Mouse (Mus musculus): Measurements from ENCODE around the gene Cacna1f. TPM values are rescaled to one million over a fixed set of nuclear protein-coding genes. Genes with fewer than 3 reads are reported as not detected.

Gene Cacna1f
- polyA plus RNA-seq, 1 experiment: not detected

DNA sequence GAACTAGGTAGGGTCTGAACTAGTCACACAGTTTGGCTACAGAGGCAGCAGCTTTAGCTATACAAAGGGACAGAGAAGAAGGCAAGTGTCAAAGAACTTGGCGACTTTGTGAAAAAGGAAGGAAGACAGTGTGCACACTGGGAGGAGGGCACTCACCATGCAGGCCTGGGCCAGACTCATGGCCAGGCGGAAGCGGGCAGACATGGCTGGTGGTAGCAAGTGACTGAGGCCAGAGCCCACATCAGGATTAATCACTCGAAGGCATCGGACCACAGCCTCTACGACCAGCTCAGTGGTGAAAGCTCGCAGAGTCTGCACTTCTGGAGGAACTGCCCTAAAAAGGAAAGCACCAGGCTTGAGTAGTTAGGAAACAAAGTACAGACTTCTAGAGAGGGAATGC is 2.9 kb upstream of the Cacna1f start:
- H3K4me3 ChIP-seq (ENCODE audit: insufficient read depth, low read depth, low read length): no peak overlapping the region
- H3K4me1 ChIP-seq (ENCODE audit: control insufficient read depth, insufficient read depth, low read length): peaks cover 4% of the 10 kb centered on the region; the same call in 1 of the 2 replicates
- no peak overlapping the region for H3K27ac ChIP-seq (ENCODE audit: insufficient read depth, low read depth, low read length)
- H3K36me3 ChIP-seq (ENCODE audit: control insufficient read depth, insufficient read depth, low read length): no peaks in the 10 kb centered on the region; the same call in 1 of the 2 replicates
- 74% methylated on average over 7 of the region's 7 CpGs for WGBS
- peak; percentile 2 for DNase-seq
- H3K27me3 ChIP-seq (replicated peaks; ENCODE audit: control insufficient read depth, insufficient read depth, low read length): no peaks in the 10 kb centered on the region
- TF ChIP-seq POLR2A (IDR thresholded peaks at IDR 0.05; ENCODE audit: low read depth, low read length): no peak
- no peak for TF ChIP-seq CTCF (conservative IDR thresholded peaks at IDR 0.05; ENCODE audit: insufficient read depth, insufficient read length, low read depth, low read length)

DNA sequence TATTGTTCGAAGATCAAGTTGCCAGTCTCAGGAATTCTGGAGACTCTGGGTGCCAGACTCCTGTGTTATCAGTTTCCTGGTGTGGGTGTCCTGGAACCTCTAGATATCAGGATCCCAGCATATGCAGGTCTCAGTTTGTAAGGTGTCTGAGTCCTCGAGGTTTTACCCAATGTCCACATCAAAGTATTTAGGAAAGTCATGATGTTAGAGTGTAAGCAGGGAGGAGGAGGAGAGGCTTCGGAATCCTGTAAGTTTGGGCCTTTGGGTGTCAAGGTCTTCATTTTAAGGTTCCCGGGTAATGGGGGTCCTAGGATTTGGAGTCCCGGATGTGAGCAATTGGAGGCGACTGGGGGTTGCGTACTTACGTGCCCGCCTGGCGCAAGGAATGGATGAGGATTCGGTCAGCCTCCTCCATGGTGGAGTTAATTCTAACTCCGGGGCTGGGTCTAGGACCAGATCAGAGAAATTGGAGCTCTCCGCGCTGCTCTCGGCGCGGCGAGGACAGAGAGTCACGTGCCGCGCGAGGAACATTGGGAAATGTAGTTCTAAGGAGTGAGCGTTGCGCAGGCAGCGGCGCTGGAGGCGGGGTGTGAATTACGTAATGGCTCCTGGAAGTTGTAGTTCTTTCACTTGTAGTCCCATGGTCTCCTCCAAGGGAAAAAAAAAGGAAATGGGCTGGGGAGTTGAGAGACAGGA is 1.9 kb upstream of the Cacna1f start, which contains the start of gene Ccdc22:
Ccdc22 (minus strand) TSS at position 639 of the 696 bp plus-strand sequence.
- H3K4me1 ChIP-seq (ENCODE audit: control insufficient read depth, insufficient read depth, low read length): peaks cover 4% of the 10 kb centered on the region; the same call in 1 of the 2 replicates
- peak; percentile 93 for DNase-seq
- no peak within 1 kb of the TSS for H3K27ac ChIP-seq (ENCODE audit: insufficient read depth, low read depth, low read length)
- under 1% methylated on average over 28 of the region's 28 CpGs for WGBS
- H3K36me3 ChIP-seq (ENCODE audit: control insufficient read depth, insufficient read depth, low read length): no peaks in the 10 kb centered on the region
- peak within 1 kb of the TSS; percentile 91 for H3K4me3 ChIP-seq (ENCODE audit: insufficient read depth, low read depth, low read length)
- no peaks in the 10 kb centered on the region for H3K27me3 ChIP-seq (replicated peaks; ENCODE audit: control insufficient read depth, insufficient read depth, low read length)
- TF ChIP-seq CTCF (conservative IDR thresholded peaks at IDR 0.05; ENCODE audit: insufficient read depth, insufficient read length, low read depth, low read length): no peak
- no peak for TF ChIP-seq POLR2A (IDR thresholded peaks at IDR 0.05; ENCODE audit: low read depth, low read length)

DNA sequence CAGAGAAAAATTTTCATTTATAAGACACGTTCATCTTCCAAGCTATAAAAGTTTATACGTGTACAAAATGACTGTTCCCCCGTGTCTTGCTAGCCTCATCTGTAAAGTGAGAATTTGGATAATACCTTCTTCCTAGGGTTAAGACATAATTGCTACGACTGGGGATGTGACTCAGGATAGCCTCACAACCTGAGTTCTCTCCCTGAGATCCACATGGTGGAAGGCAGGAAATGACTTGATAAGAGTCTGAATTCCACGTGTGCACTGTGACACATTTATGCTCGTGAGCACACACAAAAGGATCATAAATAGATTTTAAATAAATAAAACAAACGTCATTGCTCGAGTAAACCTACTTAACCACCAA is 1.3 kb upstream of the Cacna1f start:
- peaks cover 4% of the 10 kb centered on the region; the same call in 1 of the 2 replicates for H3K4me1 ChIP-seq (ENCODE audit: control insufficient read depth, insufficient read depth, low read length)
- DNase-seq: no peak
- H3K27ac ChIP-seq (ENCODE audit: insufficient read depth, low read depth, low read length): no peak overlapping the region
- H3K4me3 ChIP-seq (ENCODE audit: insufficient read depth, low read depth, low read length): no peak overlapping the region
- TF ChIP-seq CTCF (conservative IDR thresholded peaks at IDR 0.05; ENCODE audit: insufficient read depth, insufficient read length, low read depth, low read length) (no peak), POLR2A (IDR thresholded peaks at IDR 0.05; ENCODE audit: low read depth, low read length) (no peak)
- H3K36me3 ChIP-seq (ENCODE audit: control insufficient read depth, insufficient read depth, low read length): no peaks in the 10 kb centered on the region
- H3K27me3 ChIP-seq (replicated peaks; ENCODE audit: control insufficient read depth, insufficient read depth, low read length): no peaks in the 10 kb centered on the region
- 21% methylated on average over 8 of the region's 8 CpGs for WGBS

DNA sequence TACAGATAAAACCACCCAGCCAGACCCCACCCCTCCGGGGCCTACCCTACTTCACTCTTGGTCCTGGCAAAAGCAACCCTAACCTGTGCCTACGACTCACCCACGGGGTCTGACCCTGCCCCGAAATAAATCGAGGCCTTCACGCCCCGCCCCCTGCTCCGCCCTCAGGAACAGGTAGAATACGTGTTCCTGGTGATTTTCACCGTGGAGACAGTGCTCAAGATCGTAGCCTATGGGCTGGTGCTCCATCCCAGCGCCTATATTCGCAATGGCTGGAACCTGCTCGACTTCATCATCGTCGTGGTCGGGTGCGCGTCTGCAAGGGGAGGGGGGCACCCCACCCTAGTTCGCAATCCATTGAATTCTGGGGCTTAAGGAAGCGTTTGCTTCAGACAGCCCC is 3.2 kb downstream of the Cacna1f start:
- TF ChIP-seq CTCF (conservative IDR thresholded peaks at IDR 0.05; ENCODE audit: insufficient read depth, insufficient read length, low read depth, low read length) (no peak), POLR2A (IDR thresholded peaks at IDR 0.05; ENCODE audit: low read depth, low read length) (no peak)
- WGBS: 5% methylated on average over 21 of the region's 21 CpGs
- DNase-seq: no peak
- no peak overlapping the region for H3K4me3 ChIP-seq (ENCODE audit: insufficient read depth, low read depth, low read length)
- H3K4me1 ChIP-seq (ENCODE audit: control insufficient read depth, insufficient read depth, low read length): no peaks in the 10 kb centered on the region
- no peaks in the 10 kb centered on the region for H3K36me3 ChIP-seq (ENCODE audit: control insufficient read depth, insufficient read depth, low read length)
- H3K27ac ChIP-seq (ENCODE audit: insufficient read depth, low read depth, low read length): no peak overlapping the region
- no peaks in the 10 kb centered on the region for H3K27me3 ChIP-seq (replicated peaks; ENCODE audit: control insufficient read depth, insufficient read depth, low read length)

DNA sequence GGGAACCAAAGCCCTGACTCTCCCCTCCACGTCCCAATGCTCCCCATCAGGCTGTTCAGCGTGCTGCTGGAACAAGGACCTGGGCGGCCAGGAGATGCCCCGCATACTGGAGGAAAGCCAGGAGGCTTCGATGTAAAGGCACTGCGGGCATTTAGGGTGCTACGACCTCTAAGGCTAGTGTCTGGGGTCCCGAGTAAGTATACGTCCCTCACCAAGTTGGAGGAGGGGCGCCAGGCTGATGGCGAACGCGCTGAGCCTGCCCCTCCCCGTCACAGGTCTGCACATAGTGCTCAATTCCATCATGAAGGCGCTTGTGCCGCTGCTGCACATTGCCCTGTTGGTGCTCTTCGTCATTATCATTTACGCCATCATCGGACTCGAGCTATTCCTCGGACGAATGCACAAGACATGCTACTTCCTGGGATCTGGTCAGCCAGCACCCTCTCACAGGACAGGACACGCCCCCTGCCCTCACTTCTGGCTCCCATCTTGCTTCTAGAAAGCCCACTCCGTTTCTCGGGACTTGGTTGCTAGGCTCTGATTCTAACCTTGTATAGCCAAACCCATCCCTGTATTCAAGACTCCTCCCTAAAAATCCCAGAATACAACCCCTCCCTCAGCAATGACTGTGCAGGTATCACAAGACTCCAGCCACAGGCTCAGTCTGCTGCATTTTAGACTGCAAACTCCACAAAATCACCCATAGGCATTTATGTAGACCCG is 3.8 kb downstream of the Cacna1f start:
- TF ChIP-seq CTCF (conservative IDR thresholded peaks at IDR 0.05; ENCODE audit: insufficient read depth, insufficient read length, low read depth, low read length): no peak
- TF ChIP-seq POLR2A (IDR thresholded peaks at IDR 0.05; ENCODE audit: low read depth, low read length): no peak

DNA sequence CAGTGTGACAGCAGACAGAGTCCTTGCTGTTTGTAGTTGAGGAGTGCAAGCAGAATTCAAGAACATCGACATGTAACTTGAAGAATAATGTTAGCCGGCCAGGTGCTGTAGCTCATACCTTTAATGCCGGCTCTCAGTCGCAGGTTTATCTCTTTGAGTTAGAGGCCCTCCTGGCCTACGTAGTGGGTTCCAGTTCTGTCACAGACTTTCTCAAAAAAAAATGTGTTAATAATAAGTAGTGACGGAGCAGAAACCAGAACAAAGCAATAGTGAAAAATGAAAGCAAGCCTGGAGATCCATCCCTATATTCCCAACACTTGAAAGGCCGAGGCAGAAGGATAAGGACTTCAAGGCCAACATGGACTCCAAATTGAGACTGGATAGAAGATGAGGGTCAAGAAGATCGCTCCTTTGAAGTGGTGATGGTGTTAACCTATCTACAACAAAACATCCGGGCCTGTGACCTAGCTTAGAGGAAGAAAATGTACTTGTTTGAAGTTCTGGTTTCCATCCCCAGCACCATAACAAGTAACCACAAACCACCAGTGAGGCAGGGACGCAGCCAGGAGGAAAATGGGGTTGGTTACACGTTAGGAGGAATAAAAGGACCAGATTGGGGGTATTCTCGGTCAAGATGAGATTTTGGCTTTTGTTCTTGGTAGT is 11.1 kb downstream of the Cacna1f start:
- Histone ChIP-seq H3K4me1 (ENCODE audit: control insufficient read depth, insufficient read depth, low read length) (no peaks in the 10 kb centered on the region), H3K27ac (ENCODE audit: insufficient read depth, low read depth, low read length) (no peak overlapping the region), H3K4me3 (ENCODE audit: insufficient read depth, low read depth, low read length) (no peak overlapping the region), H3K27me3 (replicated peaks; ENCODE audit: control insufficient read depth, insufficient read depth, low read length) (no peaks in the 10 kb centered on the region), H3K36me3 (ENCODE audit: control insufficient read depth, insufficient read depth, low read length) (no peaks in the 10 kb centered on the region)
- WGBS: 85% methylated on average over 12 of the region's 12 CpGs
- DNase-seq: no peak
- no peak for TF ChIP-seq CTCF (conservative IDR thresholded peaks at IDR 0.05; ENCODE audit: insufficient read depth, insufficient read length, low read depth, low read length)
- TF ChIP-seq POLR2A (IDR thresholded peaks at IDR 0.05; ENCODE audit: low read depth, low read length): no peak

More for the DNA sequence above, 3.8 kb downstream of the Cacna1f start:
- DNase-seq: no peak
- Histone ChIP-seq H3K27me3 (replicated peaks; ENCODE audit: control insufficient read depth, insufficient read depth, low read length) (no peaks in the 10 kb centered on the region), H3K36me3 (ENCODE audit: control insufficient read depth, insufficient read depth, low read length) (no peaks in the 10 kb centered on the region), H3K4me3 (ENCODE audit: insufficient read depth, low read depth, low read length) (peak overlapping the region; percentile 10), H3K4me1 (ENCODE audit: control insufficient read depth, insufficient read depth, low read length) (no peaks in the 10 kb centered on the region), H3K27ac (ENCODE audit: insufficient read depth, low read depth, low read length) (no peak overlapping the region)
- 3% methylated on average over 26 of the region's 26 CpGs for WGBS

DNA sequence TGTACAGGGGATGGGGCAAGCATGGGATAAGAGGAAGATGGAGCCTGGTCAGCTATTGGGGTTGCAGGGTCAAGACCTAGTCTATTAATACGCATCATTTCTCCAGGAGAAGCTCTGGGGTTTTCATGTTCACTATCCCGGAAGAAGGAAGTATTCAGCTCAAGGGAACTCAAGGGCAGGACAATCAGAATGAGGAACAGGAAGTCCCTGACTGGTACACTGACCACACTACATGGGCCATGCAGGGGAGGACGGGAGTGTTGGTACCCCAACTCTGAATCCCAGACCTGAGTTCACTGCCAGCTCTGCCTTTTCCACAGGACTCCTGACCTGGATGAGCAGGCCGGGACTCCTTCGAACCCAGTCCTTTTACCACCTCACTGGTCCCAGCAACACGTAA is 25.7 kb downstream of the Cacna1f start:
- no peak overlapping the region for H3K4me3 ChIP-seq (ENCODE audit: insufficient read depth, low read depth, low read length)
- H3K36me3 ChIP-seq (ENCODE audit: control insufficient read depth, insufficient read depth, low read length): no peaks in the 10 kb centered on the region
- no peaks in the 10 kb centered on the region for H3K27me3 ChIP-seq (replicated peaks; ENCODE audit: control insufficient read depth, insufficient read depth, low read length)
- WGBS: 89% methylated on average over 6 of the region's 6 CpGs
- no peaks in the 10 kb centered on the region for H3K4me1 ChIP-seq (ENCODE audit: control insufficient read depth, insufficient read depth, low read length)
- DNase-seq: no peak
- H3K27ac ChIP-seq (ENCODE audit: insufficient read depth, low read depth, low read length): no peak overlapping the region
- TF ChIP-seq CTCF (conservative IDR thresholded peaks at IDR 0.05; ENCODE audit: insufficient read depth, insufficient read length, low read depth, low read length): no peak
- TF ChIP-seq POLR2A (IDR thresholded peaks at IDR 0.05; ENCODE audit: low read depth, low read length): no peak

Measured in kidney, adult 2 months (tissue).